Mouse (Mus musculus): ENCODE results near the gene Tspan9. TPM values are rescaled to one million over a fixed set of nuclear protein-coding genes. Genes with fewer than 3 reads are reported as not detected.

The Tspan9 gene
- total RNA-seq, 1 experiment from 2014 or later: 1.7 TPM

DNA sequence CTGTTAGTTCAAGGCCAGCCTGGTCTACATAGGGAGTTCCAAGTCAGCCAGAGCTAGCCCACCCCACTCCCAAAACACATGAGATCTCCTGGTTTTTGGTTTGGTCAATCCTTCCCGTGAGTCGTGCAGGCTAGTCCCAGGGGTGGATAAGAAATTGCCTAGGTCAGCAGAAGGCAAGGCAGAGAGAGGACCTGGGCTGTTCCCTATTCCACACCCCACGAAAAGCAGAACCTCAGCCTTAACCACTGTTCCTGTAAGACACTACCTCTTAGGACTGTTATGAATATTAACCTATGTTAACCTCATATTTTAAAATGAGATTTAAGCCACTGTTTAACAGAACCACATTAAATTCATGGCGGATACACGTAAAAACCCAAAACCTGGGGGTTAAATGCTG is 8.4 kb downstream of the Tspan9 start:
- no peak for ATAC-seq (ENCODE audit: extremely low read depth, insufficient number of reproducible peaks, low FRiP score, poor library complexity, severe bottlenecking)

DNA sequence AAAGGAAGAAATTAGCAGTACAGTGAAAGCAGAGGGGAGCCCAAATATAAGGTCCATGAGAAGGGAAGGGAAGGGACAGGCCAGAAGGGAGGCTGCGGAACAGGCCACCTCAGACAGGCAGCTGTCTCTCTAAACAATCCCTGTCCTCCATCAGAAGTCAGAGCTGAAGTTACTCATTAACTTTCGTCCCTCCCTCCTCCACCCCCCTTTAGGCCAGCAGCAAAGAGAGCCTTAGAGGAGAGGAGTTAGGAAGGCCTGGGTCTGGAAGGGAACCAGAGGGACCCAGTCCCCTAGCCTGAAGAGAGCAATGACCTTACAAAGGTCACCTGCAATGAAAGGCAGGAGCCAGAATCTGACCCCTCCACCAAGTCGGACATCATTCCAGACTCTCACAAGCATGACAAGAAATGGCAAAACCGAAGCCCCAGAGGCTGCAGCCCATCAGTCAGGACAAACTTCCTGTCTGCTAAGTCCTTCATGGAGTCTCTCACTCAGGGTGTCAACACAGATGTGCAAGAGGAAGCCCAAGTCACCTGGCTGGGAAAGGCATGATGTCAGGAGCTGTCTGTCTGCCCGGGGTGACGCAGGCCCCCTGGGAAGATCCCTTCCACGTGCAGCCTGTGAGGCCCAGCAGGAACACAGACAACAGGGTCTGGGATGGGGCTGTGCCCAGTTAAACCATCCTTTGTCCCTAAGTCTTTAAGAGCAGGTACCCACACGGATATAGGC is 9.0 kb downstream of the Tspan9 start:
- ATAC-seq (ENCODE audit: extremely low read depth, insufficient number of reproducible peaks, low FRiP score, poor library complexity, severe bottlenecking): no peak

DNA sequence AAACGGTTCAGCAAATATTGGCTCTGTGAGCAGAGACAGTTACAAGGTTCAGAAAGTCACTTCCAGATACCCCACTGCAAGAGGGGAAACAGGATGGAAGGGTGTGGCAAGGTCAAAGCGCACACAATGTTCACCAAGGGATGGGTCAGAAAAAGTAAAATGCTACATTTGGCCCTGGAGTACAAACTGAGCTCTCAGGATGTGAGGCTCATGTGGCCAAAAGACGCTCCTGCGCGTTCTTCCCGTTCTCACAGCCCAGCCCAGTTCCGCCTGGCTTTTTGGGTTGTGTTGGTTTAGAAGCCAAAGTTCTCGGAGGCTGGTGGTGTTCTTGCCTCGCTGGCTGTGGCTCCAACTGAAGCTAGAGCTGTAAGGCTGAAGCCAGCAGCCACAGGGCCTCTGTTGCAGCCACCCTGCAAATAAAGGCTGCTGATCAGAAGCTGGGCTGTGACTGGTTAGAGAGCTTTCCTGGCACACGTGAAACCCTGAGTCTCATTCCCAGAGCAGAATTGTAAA is 9.7 kb downstream of the Tspan9 start:
- ATAC-seq (ENCODE audit: extremely low read depth, insufficient number of reproducible peaks, low FRiP score, poor library complexity, severe bottlenecking): no peak

DNA sequence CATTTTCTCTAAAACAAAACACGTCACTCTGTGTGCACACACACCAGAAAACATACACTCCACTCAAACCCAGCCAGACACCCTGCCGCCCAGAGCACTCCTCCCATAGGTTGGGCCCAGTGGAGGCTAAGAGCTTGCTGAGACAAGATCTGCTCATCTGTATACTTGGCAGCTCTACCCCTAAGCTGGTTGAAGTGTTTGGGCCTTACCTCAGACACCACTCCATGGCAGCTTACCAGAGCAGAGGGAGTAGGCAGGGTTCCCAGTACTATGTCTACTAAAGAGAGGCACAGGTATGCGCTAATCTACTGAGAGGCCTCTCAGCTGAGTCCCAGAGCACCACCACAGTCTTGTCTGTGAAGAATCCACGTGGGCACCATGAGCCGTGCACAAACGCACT is 10.8 kb downstream of the Tspan9 start:
- ATAC-seq (ENCODE audit: extremely low read depth, insufficient number of reproducible peaks, low FRiP score, poor library complexity, severe bottlenecking): no peak

DNA sequence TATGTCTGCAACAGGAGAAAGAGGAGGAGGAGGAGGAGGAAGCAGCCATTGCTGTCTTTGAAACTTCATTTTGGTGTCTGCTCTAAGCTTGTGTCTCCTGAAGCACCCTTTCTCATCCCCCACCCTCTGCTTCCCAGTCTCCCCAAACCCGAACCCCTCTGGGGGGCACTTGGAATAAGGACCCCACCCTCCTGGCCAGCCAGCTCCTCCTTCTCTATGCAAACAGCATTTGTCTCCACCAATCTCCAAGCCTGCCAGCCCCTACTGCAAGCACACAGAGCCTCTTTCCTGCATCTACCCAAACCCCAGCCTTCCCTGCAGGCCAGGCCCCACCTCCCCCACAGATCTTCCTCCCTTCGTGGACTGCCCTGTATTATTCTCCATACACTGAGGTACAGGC is 12.0 kb downstream of the Tspan9 start:
- no peak for ATAC-seq (ENCODE audit: extremely low read depth, insufficient number of reproducible peaks, low FRiP score, poor library complexity, severe bottlenecking)

DNA sequence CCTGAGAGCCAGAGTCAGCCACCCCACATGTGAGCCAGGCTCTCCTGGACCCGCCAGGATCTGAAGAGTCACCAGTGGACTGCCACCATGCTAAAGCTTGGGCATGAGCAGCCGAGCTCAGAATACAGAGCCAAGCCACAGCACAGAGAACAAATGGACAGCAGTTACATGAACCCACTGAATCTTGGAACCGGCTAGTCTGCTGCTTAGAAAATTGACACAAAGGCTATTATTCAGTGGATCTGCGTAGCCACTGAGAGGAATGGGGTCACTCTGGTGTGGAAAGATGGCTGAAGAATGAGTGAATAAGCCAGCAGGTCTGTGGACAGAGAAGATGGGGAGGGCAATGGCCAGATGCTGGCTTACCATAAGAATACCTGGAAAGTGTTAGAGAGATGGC is 12.7 kb downstream of the Tspan9 start:
- no peak for ATAC-seq (ENCODE audit: extremely low read depth, insufficient number of reproducible peaks, low FRiP score, poor library complexity, severe bottlenecking)

DNA sequence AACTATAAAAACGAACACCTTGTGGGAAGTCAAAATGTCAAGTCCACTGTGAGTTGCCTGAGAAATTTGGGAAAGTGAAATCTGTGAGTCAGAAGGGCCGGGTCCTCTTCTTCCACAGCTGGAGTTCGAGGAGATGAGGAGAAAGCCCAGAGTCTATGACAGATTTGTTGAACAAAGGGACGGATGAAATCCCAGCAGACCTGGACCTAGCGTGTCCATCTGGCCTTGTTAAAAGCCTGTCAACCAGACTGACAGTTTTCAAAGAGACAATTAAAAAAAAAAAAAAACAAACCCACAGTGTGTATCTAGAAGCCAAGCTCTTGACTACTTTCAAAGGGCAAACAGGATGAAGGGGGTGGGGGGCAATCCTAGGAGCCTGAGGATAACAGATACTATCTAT is 14.0 kb downstream of the Tspan9 start:
- no peak for ATAC-seq (ENCODE audit: extremely low read depth, insufficient number of reproducible peaks, low FRiP score, poor library complexity, severe bottlenecking)

DNA sequence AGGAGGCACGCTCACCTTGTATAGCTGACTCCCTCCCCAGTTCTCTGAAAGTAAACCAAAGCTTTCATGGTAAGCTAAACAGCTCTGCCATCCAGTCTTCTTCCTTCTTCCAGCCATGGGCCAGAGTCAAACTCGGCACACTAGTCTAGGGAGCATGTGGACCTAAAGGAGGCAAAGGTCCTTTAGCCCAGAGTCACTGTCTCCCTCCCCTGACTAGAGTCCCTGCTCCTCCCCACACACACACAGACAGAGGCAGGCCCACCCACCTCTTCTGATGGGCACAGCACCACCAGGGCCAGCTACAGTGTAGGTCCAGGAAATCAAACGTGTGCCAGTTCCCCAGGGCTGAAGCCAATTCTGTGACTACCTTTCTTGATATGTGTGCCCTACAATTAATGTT is 16.1 kb downstream of the Tspan9 start:
- ATAC-seq (ENCODE audit: extremely low read depth, insufficient number of reproducible peaks, low FRiP score, poor library complexity, severe bottlenecking): no peak

DNA sequence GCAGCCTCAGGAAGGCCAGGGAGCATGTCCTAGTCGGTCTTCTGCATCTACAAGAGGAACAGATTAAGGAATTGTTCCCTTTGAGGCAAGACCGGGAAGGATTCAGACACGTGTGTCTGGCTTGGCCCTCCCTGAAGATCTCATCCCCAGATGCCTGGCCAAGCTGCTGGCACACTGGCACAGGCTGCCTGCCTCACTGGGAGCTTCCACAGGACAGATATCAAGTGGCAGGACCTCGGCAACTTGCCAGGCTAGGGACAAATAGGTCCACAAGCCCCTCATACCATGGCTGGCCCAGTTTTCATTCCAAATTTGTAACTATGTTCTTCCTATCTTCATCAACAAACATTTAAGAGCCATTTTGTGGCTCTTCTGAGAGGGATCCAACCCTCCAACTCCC is 16.5 kb downstream of the Tspan9 start:
- ATAC-seq (ENCODE audit: extremely low read depth, insufficient number of reproducible peaks, low FRiP score, poor library complexity, severe bottlenecking): no peak

DNA sequence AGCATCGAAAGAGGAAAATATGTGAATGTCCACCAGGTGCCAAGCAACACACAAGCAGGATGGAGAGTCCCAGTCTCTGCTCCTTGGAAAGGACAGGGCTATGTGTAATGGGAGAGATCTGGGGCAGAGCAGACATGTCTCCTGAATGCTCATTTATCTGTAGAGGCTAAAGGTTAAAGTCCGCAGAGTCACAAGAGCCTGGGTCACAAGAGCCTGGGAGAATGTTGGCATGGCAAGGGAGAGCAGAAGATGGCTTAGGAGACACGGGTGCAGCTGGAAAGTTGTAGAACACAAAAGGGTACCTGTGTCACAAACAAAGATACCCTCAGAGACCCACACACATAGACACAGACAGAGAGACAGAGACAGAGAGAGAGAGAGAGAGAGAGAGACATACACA is 17.9 kb downstream of the Tspan9 start:
- ATAC-seq (ENCODE audit: extremely low read depth, insufficient number of reproducible peaks, low FRiP score, poor library complexity, severe bottlenecking): no peak

DNA sequence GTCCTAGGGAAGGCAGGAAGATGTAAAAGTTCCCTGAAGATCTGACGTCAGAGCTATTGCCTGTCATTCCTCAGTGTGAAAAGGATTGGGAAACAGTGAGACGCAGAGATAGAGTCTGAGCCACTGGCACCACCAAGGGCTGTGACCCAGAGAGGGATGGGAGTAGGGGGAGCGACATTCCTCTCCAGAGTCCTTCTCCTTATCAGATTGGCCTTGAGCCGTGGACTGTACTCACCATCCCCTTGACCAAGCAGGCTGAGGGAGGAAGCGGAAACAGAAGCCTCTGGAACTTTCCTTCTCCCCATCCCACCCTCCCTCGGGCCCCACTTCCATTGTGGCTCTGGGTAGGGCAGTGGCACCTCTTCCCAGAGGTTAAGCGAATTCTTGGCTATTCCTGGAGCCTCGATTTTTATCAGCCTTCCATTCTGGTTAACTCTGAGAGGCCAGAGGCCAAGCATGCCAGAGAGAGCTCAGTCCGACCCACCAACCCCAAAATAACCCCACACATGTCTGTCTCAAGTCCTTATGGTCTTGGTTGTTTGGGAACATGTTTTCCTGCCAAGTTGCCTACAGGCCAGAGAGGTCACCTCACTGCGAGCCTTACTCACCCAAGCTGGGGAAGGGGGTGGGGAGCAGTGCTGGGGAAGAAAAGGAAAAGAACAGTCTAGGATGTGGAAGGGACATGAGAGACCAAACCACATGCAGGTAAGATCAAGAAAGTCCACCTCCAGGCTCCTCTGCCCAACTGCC is 19.0 kb downstream of the Tspan9 start:
- ATAC-seq (ENCODE audit: extremely low read depth, insufficient number of reproducible peaks, low FRiP score, poor library complexity, severe bottlenecking): no peak

DNA sequence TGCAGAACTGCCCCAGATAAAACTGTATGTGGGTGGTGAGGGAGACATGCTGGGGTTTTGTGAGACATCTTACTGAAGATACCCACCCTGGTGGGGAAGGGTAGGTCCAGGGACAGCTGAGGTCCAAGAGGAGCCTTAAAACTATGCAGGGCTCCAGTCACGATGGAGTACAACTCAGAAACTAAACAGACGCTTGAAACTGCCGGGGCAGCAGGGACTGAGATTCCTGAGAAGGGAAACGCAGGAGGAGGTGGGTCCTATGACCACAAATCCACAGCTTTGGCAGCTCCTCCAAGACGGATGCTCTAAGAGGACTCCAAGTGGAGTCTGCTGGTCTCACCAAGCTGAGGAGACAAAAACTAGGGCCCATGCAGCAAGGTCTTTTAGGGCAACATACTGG is 21.3 kb downstream of the Tspan9 start:
- no peak for ATAC-seq (ENCODE audit: extremely low read depth, insufficient number of reproducible peaks, low FRiP score, poor library complexity, severe bottlenecking)

DNA sequence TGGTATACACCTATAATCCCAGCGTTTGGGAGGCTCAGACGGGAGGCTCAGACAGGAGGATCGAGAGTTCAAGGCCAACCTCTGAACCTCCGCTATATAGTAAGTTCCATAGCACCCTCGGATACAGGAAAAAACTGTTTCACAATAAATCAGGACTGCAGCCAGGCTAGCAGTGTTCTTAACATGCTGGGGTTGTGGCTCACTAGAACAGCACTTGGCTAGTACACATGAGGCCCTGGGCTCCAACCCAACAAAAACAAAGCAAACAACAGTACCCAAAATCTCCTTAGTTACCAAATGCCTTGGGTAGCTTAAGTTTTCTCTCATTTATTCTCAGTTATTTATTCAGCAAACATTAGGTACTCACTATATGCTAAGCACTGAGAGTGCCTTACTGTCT is 21.7 kb downstream of the Tspan9 start:
- ATAC-seq (ENCODE audit: extremely low read depth, insufficient number of reproducible peaks, low FRiP score, poor library complexity, severe bottlenecking): no peak

DNA sequence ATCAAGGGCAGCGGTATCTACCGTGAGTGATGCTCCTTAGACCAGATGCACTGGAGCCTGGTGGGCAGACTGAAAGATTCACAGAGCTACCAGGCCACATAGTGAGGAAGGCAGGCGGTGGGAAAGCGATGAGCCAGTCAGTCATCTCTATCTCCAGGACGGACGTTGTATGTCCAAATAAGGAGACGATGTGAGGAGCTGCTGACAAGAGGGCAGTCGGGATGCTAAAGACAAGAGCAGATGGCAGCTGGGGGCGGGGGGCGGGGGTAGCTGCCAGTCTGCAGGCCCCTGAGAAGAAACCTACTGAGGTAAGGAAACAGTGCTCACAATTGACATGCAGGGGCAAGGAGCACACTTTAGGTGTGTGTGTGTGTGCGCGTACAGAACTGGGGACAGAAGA is 22.6 kb downstream of the Tspan9 start:
- ATAC-seq (ENCODE audit: extremely low read depth, insufficient number of reproducible peaks, low FRiP score, poor library complexity, severe bottlenecking): no peak

DNA sequence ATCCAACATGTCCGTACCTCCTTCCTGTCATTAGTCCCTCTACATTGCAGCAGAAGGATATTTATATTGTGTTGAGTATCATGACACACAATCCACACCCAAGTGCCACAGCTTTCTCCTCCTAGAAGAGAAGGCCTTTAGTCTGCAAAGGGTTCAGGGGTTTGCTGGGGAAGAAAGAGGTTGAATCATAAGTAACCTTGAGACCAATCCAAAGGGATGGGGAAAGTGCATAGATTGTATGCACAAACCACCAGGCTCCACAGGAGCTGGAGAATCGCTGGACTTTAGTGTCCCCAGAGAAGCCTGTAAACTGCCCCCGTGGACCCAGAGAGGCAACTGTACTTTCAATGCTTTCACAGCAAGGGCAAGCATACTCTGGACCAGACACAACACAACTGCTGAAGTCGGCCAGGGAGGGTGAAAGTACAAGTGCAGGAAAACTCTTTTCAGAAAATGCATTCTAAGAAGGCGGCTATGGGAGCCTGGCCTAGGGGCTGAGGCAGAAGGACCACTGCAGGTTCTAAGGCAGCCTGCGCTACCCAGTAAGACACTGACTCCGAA is 24.6 kb downstream of the Tspan9 start:
- ATAC-seq (ENCODE audit: extremely low read depth, insufficient number of reproducible peaks, low FRiP score, poor library complexity, severe bottlenecking): no peak

DNA sequence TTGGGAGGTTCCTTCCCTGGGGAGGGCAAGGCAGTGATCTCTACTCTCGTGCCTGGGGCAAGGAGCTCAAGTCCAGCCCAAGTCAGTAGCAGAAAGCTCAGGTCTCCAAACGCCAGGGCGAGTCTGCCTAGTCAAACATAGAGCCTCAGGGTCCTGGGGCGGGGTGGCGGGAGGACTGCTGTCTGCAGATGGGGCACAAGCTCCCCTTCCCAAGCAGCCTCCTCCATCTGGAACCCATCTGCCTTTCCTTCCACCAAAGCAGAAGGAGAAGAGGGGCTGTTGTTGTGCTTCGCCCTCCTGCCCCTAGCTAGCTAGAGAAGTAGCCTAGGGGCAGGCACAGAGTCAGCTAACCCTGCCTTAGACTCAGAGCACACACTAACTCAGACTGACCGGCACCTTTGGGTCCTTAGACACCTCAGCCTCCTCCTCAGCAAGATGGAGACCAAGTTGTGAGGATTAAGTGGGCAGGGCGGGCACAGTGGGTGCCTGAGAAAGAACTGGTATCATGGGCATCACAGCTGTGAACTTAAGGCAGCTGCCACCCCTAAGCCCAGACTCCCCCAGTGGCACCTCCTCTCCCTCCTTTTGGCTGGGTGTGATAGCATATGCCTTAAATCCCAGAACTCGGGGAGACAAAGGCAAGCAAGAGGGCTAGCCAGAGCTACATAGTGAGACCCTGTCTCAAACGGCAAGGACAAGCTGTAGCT is 26.4 kb downstream of the Tspan9 start:
- ATAC-seq (ENCODE audit: extremely low read depth, insufficient number of reproducible peaks, low FRiP score, poor library complexity, severe bottlenecking): no peak

DNA sequence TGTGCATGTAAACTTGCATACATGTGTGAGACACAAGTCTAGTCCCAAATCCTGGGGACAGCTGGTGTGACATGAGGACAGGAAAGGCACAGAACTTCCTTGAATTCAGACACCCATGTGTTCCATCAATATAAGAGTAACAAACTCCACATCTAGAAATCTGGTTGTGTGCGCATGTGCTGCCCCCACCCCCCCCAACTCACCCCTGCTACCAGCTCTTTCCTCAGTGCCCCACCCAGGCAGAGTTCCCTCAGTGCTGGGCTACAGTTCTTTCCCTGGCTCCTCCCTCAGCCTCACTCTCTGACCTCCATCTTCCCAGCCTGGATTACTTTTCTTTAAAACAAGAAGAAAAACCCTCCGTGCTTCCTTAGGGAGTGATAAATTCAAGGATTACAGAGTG is 27.1 kb downstream of the Tspan9 start:
- ATAC-seq (ENCODE audit: extremely low read depth, insufficient number of reproducible peaks, low FRiP score, poor library complexity, severe bottlenecking): no peak

DNA sequence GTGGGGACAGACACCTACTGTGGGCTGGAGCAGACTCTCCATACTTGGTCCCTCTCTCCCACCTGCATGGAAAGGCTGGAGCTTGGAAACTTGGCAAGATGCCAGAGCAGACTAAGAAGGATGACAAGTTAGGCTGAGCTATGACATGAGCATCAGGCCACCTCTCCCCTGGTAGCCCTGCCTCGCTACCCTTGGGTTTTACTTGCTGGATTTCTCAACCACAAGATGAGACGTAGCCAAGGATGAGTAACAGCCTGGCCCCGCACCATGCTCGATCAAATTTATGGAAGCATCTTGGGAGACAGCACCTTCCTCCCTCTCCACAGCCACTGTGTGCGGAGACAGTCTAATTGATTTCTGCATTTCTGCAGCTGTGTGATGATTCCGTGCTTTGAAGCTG is 28.3 kb downstream of the Tspan9 start:
- ATAC-seq (ENCODE audit: extremely low read depth, insufficient number of reproducible peaks, low FRiP score, poor library complexity, severe bottlenecking): no peak

DNA sequence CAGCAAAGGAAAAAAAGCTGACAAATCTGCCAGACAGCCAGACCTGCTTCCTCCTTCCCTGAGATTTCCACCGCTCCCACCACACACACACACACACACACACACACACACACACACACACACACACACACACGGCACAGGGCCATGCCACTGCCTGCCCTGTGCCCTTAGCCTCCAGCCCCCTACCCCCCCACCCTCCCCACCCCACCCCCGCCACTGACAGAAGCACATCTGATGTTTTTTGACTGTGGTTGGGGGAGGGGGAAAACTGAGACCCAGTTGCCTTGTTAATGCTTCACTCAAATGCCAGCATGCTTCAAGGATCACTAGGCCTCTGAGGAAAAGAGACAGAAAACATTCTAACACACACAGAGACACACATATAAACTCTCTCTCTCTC is 30.8 kb downstream of the Tspan9 start:
- ATAC-seq (ENCODE audit: extremely low read depth, insufficient number of reproducible peaks, low FRiP score, poor library complexity, severe bottlenecking): no peak

DNA sequence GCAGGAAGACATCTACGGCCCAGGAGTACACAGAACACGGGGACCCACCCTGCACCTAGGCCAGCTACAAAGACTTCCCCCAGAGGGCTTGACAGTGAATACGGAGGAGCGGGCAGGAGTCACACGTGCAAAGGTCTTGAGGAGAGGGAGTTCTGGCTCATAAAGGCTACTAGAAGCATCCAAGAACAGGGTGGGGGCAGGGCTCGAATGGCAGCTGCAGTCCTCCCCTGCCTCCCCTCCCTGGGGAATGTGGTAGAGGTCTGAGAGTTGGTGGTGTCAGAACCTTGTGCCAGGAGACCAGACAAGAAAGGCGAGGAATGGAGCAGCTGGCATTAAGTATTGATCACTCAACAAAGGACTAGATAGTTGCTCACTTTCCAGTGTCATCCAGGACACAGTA is 31.6 kb downstream of the Tspan9 start:
- ATAC-seq (ENCODE audit: extremely low read depth, insufficient number of reproducible peaks, low FRiP score, poor library complexity, severe bottlenecking): no peak

Data from neutrophil, adult 5-6 weeks (primary cell).